Mouse (Mus musculus) left cerebral cortex, adult 11 months (tissue): ENCODE data around the gene Tox2.

Experiments used
- DNase-seq: peaks from one replicate; pipeline ENCODE4 v3.0.0; 2022; ENCODE audit warnings: low spot score

Tox2 gene

DNA sequence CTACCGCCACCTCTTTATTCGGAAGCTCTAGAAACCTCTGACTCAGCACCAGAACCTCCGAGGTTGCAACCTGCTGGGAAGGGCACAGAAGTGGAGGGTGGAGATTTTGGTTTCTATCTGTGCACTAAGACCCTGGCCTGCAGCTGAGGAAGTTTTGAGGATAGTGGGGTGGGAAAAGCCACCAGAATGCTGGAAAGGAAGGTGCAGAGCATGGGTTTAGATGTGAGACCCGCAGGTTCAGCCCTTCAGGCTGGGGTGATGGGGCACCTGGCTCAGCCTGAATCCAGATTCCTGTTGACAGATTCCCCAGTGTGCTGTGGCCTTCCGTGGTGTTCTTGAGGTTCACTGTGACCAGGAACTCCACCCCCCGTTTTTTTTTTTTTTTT is 2.3 kb downstream of the Tox2 start:
- DNase-seq: no peak

DNA sequence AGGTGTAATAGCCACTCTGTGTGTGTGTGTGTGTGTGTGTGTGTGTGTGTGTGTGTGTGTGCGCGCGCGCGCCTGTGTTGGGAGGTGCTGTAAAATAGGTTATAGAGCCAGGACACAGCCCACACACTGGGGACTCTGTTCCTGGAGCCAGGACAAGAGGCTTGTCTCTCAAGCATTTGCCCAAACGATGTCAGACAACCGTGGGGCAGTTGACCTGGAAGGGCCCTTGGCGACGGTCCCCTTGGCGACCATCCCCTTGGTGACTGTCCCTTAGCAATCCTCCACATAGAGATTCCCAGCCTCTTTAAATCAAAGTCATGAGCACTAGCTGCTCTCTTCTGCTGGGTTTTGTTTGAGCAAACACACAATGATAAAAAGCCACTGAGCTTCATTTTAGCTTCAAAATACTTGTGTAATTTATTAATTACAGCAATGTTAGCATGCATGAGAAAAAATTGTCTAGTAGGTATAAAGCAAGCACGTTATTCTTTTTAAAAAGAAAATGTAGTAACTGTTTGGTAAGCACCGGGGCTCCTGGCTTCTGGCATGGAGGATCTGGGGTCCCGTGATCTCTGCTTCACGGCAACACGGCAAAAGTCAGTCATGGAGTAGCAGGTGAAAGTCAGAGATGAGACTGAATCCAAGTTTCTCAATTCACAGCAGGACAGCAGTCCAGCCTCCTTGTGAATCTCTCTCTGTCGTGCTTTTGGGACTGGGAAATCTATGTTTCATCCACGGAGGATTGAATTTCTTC is 3.0 kb downstream of the Tox2 start:
- no peak for DNase-seq

DNA sequence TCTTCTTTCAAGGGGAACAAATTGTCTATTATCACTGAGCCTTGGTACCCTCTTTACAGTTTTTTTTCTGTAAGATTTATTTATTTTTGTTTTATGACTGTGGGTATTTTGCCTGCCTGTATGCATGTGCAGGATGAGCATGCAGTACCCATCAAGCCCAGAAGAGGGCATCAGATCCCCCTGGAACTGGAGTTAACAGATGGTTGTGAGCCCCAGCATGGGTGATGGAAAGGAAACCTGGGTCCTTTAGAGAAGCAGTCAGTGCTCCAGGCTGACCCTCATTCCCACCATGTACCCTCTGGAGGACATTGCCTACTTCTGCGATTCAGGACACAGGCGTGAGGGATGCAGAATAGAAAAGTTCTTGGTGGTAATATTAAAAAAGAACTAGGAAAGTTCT is 4.4 kb downstream of the Tox2 start:
- no peak for DNase-seq

DNA sequence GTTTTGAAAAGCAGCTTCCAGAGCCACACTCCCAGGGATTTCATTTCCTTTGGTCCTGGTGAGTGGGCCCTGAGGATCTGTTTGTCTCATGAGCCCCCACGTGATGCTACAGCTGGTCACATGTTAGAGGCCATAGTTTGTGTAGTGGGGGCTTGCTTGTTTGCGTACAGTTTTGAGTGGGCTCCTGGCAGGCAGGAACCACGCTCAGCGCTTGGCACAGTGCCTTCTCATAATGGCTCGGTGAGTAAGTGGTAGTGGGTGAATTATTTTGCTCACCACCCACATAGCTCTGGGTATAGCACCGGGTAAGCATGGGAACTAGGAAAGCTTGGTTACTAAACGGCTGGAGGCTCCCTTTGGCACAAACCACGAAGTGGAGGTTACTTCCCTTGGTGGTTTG is 6.2 kb downstream of the Tox2 start:
- no peak for DNase-seq

DNA sequence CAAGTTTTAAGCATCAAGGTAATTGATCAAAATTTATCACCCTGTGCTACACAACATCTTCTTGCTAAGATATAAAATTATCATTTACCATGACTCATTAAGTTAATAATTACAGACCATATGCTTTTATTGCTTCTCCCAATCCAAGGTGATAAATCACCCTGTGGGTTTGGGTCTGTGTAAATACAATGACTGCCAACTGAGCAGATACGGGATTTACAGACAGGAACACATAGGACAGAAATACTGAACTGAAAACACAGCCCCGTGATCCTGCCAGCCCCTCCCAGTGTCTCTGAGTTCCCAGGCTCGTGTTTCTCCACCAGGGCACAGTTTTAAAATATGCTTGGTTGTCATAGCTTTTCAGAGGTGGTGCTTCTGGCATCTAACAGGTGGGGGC is 10.2 kb downstream of the Tox2 start:
- DNase-seq: no peak

DNA sequence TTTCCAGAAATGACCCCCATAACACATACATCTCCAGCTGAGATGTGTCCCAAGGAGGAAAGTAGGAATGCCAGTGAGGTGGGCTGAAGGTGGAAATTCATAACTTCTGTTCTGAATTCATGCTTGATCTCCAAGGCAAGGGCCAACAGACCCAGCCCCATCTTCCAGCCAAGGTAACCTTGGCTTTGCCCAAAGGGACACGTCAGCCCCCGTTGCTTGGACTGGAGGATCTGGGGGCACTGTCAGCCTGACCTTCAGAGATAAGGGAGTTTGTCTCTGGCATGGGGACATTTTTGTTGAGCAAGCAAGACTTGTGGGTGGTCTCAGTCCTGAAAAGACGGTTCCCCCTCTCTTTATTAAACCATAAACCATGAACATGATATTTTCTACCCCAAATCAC is 15.2 kb downstream of the Tox2 start:
- DNase-seq: no peak

DNA sequence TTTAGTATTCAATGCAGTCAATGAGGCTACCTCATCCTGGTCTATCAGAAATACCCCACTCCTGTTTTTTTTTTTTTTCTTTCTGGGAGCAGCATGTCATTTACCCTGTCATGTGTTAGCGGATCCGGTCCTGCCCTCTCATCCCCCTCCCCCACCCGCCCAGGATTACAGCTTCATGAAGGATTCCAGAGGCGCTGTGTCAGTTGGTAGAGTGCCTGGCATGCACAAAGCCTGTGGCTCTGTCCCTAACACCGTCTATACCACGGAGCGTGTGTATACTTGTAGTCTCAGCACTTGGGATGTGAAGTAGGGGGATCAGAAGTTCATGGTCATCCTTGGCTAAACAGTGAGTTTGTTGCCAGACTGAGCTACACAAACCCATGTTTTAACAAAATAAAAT is 15.6 kb downstream of the Tox2 start:
- DNase-seq: no peak

DNA sequence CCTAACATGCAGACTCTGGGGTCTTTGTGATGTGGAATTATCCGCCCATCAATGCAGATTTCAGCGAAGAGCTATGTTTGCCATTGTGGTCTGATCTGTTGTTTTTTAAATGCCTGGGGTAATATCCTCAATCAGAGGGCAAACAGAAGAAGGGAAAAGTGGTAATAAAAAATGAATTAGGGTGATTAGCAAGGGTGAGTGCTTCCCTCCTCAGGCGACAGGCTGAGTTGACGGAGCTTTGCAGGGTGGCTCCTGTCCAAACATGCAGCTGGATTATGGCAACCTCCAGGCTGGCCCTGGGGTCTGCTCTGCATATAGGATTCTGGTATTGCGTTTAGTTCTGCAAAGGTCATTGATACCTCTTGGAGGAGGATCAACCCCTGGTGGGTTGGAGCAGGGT is 16.5 kb downstream of the Tox2 start:
- no peak for DNase-seq

DNA sequence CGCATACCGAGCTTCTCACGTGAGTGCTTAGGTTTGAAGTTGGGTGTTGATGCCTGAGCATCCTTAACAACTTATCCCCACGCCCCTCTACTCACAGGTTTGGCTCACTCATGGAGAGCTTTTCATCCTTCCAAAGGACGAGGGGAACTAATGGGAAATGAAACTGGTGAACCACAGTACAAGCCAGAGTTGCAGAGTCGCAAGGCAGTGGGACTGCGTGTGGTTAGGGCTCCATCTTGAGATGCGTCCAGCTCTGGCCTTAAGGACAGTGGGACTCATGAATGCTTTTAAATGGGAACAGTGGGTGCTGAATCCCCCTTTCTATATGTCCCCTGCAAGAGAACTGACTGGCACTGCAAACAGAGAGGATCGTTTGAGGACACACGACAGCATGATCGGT is 17.8 kb downstream of the Tox2 start:
- DNase-seq: no peak

DNA sequence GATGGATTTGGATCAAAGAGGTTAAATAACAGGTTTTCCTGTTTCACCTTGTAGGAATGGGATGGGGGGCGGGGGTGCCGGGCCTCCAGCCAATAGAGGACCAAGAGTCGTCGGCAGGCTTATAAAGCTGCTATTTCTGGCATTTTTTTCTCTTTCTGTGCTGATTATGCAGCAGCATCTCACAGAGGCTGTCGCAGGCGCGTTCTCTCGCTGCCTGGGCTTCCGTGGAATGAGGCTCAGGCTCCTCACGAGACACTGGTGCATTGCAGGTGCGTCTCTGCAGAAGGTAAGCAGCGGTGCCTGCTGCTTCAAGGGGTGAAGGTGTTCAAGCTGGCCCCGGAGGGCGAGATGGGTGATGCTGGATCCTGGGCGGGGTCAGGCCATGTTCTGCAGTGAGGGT is 22.4 kb downstream of the Tox2 start:
- no peak for DNase-seq

DNA sequence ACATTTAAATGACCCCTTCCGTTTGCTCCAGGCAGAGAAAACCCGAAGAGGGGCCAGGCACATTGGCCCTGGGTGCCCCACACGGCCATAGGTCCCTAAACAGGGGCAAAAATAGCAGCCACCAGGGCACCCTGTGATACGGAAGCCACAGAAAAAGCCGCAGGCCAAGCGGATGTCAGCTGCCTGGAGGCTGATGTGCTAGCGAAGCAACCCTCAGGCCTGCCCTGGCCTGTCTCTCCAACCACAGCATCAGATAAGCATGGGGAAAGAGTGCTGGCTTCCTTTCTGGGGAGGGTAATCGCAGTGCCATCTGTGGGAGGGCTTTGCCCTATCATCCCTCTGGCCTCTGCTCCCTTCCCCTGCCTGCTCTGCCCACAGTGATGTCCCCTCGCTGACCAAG is 26.1 kb downstream of the Tox2 start:
- DNase-seq: no peak

DNA sequence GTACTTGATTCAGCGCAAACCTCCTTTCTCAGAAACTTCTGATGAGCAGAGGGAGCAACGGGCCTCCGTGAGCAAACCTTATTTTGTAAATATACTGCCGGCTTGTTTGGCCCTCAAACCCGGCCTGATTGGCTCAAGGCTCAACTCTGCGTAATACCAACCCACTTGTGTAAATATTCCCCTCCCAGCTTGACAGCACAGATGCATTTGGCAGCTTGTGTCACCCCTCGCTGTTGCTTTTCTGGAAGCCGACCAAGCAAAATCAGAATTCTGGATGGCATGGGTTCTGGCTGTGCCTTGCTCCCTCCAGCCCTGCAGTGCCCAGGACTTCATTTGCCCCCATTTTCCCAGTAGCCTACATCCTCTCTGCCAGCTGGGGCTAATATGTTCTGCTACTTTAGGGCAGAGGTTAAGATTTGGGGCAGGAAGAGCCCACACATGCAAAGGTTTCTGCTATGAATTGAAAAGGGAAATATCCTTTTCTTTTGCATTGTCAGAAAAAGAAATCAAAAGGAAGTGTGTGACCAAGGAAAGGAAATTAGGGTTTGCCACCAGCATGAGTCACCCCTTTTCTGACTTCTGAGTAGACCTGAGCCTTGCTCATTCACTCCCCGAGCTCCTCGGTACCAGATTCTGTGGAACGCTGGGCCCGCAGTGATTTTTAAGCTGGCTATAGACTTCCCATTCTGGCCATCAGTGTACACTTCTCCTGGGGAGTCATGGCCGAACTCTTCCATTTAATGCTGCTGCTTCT is 29.0 kb downstream of the Tox2 start:
- no peak for DNase-seq

DNA sequence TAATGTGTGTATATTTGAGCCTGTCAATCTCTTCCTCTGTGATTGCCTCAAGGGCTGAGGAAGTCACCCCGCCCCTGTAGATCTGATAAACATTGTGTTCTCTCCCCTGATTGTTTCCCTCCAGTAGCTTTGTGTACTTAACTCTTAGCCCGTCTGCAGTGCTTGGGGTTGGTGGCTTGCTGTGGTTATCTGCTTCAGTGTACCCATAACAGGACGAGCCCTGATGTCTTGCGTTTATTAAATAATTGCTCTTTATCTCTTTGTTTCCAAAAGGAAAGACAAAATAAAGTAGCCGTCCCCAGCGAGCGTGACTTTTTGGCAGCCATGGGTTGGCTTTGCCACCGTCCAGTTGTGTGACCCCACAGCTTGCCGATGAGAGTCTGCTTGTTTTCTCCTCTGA is 30.7 kb downstream of the Tox2 start:
- no peak for DNase-seq

DNA sequence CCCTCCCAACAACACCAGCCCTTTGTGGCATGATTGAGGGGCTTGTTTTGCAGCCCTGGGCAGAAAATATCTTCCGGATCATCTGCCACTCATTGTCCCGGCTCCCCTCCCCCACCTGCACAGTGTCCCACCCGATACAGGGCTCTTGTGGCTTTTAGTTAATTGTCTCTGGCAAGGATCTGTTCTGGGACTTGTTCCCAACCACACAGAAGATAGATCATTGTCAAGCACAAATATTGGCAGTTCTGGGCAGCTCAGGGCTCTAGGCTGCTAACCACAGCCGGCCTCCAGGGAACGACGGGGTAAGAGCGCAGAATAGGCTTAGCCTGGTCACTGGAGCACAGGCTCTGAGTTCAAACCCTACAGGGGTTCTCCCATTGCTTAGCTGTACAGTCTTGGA is 33.1 kb downstream of the Tox2 start:
- no peak for DNase-seq

DNA sequence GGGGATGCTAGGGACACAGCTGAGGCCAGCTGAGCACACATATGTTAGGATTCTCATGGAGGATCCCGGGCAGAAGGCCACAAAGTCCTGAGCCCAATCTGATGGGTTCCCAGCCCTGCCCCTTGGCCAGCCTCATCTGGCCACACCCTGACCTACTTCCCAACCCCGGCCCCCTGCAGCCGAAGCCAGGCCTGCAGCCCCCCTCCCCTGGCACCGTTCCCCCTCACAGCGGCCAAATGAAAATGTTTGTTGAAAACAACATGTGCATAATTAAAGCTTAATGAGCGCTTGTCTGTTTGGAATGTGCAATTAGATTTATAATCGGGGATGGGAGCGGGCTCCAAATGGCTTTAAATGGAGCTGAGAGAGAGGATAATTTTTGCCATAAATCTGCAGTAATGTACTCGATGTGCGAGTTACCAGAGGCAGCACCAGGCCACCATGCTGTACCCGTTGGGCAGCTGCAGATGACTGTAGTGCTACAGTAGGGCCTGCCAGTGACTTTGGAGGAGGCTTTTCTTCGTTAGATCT is 35.1 kb downstream of the Tox2 start:
- no peak for DNase-seq

DNA sequence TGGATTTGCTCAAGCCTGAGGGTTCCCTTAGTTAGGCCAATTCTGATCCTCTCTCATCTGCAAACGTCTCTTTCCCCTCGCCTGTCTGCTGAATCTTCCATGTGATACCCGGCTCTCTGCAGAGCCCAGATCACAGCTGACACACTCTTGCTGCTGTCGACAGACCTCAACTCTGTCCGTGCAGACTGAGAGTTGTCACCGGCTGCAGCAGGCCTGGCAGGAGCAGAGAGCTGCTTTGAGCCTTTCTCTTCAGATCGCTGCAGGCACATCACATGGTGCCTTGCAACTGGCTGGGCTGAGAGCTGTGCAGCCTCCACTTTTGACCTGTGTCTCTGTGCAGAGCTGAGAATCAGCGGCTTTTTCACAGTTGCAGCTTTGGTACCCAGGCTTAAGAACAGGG is 37.0 kb downstream of the Tox2 start:
- DNase-seq: no peak

DNA sequence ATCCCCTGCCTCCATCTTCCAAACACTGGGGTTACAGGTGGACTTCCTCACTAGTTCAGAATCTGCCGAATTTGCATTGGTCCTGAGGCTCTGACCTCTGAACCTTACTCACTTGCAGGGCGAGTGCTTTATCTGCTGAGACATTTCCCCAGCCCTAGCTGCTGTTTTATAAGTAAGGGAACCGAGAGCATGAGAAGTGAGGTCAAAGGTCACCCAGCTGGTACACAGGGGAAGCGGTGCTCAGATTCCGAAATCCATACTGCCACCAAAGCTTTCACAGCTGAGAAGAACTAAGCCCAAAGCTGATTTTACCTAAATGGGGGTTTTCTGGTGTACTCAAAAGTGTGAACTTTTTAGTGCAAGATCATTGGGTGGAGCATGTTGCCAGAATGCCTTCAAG is 38.9 kb downstream of the Tox2 start:
- no peak for DNase-seq

DNA sequence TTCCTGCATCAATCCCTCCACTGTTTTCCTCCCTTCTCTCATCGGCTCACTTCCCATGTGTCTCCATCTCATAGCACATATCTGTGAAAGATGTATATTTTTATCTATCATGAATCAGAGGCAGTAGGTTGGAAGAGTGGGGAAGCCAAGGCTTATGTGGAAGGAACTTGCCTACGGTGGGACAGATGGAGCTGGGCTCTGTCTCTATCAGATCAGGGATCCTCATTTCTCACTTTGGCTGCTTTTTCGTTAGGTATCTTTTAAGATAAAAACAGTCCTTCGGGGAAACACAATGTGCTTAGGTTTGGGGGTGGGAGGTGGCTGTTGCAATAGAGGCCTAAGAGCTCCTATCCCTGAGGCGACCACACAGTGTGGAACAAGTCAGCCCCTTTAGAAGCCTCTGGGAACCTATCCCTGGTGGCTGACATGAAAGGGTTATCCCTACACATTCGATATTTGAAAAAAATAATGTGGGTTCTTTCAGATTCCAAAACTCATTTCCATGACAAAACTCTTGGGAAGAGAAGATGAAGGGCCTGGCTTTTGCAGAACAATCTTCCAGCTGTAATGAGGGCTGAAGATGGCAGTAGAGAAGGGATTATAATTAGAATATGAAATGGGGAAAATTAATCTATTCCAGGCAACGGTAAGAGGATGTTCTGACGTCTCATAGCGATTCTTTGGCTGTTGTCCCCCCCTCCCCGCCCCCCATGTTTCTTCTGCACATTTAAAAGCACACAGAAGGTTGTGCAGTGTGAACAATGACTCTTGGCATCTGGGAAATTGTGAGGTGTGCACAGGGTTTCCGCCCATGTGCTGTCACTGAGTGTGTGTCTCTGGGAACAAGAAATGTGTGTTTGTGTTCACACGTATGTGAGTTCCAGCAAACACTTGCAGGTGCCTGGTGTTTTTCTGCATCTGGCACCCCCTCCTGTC is 41.3 kb downstream of the Tox2 start:
- peak; percentile 27 for DNase-seq

DNA sequence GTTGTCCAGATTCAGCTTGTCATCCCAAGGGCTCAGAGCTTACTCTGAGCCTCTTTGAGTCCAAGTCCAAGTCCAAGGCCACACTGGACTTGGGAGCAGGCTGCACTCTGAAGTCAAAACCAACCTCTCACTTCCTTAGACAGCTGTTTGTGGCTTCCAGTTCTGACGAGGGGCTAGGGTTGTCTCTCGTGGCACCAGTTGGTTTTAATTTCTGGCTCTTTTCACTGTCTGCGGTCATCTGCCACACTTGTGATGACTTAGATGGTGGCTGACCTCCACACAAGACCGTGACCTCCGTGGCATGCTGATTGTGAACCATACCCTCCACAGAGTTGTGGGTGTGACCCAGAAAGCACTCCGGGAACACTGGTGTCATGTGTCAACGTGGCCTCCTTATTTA is 46.0 kb downstream of the Tox2 start:
- DNase-seq: no peak

DNA sequence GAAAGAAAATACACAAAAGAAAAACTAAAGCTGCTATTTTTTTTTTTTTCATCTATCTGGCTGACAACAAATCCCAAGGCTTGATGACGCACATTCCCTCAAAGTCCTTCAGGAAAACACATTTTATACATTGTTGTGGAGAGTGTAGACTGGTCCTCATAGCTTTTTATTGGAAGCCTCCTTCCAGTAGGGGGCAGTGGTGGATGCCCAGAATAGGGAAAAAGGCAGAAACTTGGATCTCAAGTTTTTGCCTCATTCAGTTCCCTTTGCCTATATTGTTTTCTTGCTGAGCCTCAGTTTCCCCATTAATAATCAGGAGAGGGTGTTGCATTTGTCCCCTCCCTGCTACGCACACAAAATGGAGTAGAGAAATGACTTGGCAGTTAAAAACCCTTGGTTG is 49.7 kb downstream of the Tox2 start:
- DNase-seq: no peak

DNA sequence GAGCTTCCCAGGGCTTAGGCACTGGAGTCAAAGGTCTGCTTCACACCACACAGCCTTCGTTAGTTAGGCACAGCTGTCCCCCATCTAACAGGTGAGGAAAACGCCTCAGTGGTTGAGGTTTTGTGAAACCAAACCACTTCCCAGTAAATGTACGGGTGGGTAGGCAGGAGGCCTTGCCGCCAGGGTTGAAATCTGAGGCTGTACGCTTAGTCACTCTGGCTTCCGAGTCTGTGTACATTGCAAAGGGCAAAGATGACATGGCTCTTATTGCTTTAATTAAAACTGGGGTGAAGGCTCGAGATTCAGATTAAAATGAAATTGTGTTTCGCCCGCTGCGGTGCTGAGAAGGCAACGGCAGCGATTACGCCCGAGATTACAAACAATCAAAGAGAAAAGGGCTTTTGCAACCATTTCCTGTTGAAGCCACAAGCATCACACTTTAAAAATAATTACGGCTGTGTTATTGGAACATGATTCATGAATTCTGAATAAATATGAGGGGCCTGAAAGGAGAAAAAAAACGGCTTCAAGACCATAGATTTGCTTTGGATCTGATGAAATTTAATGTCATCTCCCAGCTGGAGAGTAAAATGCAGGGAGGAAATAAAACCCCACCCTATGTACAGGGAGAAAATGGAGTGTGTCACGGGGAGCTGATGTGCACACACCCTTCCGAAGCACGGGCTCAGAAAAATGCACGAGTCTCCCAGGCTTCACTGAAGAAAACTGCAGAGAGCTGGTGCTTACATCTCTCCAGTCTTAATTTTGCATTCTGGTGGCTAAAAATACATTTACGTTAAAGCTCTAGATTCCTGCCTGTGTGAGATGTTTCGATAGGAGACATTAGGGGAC is 50.5 kb downstream of the Tox2 start:
- DNase-seq: no peak

DNA sequence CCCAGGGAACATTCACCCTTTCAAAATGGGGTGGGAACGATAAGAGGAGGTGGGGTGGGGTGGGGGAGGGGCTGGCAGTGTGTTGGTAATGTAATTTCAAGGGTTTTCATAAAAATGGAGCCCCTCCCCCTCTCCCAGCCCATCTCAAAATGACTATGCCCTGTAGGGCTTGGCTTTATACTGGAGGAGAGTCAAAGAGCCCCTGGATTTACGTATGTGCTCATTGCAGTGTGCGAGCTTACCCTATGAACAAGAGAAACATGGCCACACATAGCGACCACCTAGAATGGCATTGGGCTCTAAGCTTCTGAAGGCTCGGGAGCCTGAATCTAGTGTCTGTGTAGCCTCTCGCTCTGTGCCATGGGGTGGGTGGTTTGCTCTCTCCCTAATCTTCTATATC is 51.3 kb downstream of the Tox2 start:
- DNase-seq: no peak
